Mouse (Mus musculus): ENCODE results near the gene Secisbp2. TPM values are rescaled to one million over a fixed set of nuclear protein-coding genes. Genes with fewer than 3 reads are reported as not detected.

Secisbp2 gene
- total and polyA plus RNA-seq, 3 experiments = 23.2 to 28.8 (median 24.4) TPM

GRCm38 (mm10) chr13:51602764-51603163 lies 48.7 kb upstream of the Secisbp2 start:
- Histone ChIP-seq H3K79me2 (replicated peaks; ENCODE audit: control insufficient read depth, extremely low read depth, insufficient read depth, poor library complexity, severe bottlenecking) (no peaks in the 10 kb centered on the region), H3K4me1 (ENCODE audit: control insufficient read depth in 1 of 2, insufficient read depth in 2 of 2) (peaks cover 5 to 11% of the 10 kb centered on the region in 2 experiments; a peak in 3 of 4 replicates), H3K9ac (ENCODE audit: insufficient read depth, low read depth) (no peak overlapping the region), H3K4me2 (ENCODE audit: insufficient read depth, low read depth, poor library complexity, severe bottlenecking) (no peak overlapping the region), H3K27me3 (replicated peaks) (no peaks in the 10 kb centered on the region), H3K27ac (ENCODE audit: insufficient read depth, low read depth) (no peak overlapping the region), H3K9me3 (replicated peaks; ENCODE audit: low read length) (no peaks in the 10 kb centered on the region), H3K36me3 (replicated peaks in 1 of 2; ENCODE audit: control insufficient read depth in 1 of 2, insufficient read depth in 1 of 2, low read length in 1 of 2) (no peaks in the 10 kb centered on the region), H3K4me3 (replicated peaks in 1 of 3; ENCODE audit: low read depth in 2 of 3, low read length in 2 of 3, poor library complexity in 1 of 3) (no peak overlapping the region)
- dilution Hi-C loops (cut with MboI; ENCODE audit: extremely low pct_ligation_motif_present, extremely low pct_unique_long_range_greater_than_20kb, low sequenced_read_pairs) = no loop called here
- DNase-seq (ENCODE audit: extremely low read depth) = no peak
- in situ Hi-C loops (cut with MboI; ENCODE audit: low pct_ligation_motif_present, low pct_unique_long_range_greater_than_20kb, low sequenced_read_pairs) = loop anchor here (25.0 kb wide), 2 partner anchors 140 to 415 kb away; no protein-coding TSS in a partner anchor
- TF ChIP-seq RCOR1 (conservative IDR thresholded peaks at IDR 0.05; ENCODE audit: low read depth, low read length) = no peak

GRCm38 (mm10) chr13:51603221-51603893 lies 48.1 kb upstream of the Secisbp2 start:
- in situ Hi-C loops (cut with MboI; ENCODE audit: low pct_ligation_motif_present, low pct_unique_long_range_greater_than_20kb, low sequenced_read_pairs) = loop anchor here (25.0 kb wide), 2 partner anchors 141 to 416 kb away; no protein-coding TSS in a partner anchor
- no peaks in the 10 kb centered on the region for H3K79me2 ChIP-seq (replicated peaks; ENCODE audit: control insufficient read depth, extremely low read depth, insufficient read depth, poor library complexity, severe bottlenecking)
- peak overlapping the region; percentile 21; the same call in 1 of the 2 replicates for H3K4me2 ChIP-seq (ENCODE audit: insufficient read depth, low read depth, poor library complexity, severe bottlenecking)
- dilution Hi-C loops (cut with MboI; ENCODE audit: extremely low pct_ligation_motif_present, extremely low pct_unique_long_range_greater_than_20kb, low sequenced_read_pairs) = no loop called here
- H3K27me3 ChIP-seq (replicated peaks) = no peaks in the 10 kb centered on the region
- peaks cover 5 to 11% of the 10 kb centered on the region in 2 experiments; a peak in 3 of 4 replicates for H3K4me1 ChIP-seq (ENCODE audit: control insufficient read depth in 1 of 2, insufficient read depth in 2 of 2)
- H3K9me3 ChIP-seq (replicated peaks; ENCODE audit: low read length) = no peaks in the 10 kb centered on the region
- TF ChIP-seq TCF12 (IDR thresholded peaks at IDR 0.05; ENCODE audit: low read depth, low read length) (no peak), MAFK (IDR thresholded peaks at IDR 0.05; ENCODE audit: insufficient replicate concordance, low read length) (no peak), TBP (conservative IDR thresholded peaks at IDR 0.05; ENCODE audit: low read depth, low read length) (no peak), ZKSCAN1 (IDR thresholded peaks at IDR 0.05; ENCODE audit: borderline replicate concordance, low read depth, low read length) (no peak), RCOR1 (conservative IDR thresholded peaks at IDR 0.05; ENCODE audit: low read depth, low read length) (no peak), IRF4 (IDR thresholded peaks at IDR 0.05; ENCODE audit: low read depth, low read length) (no peak), ZC3H11A (IDR thresholded peaks at IDR 0.05; ENCODE audit: low read depth, low read length) (no peak), CTCF (conservative IDR thresholded peaks at IDR 0.05 in 1 of 2, IDR thresholded peaks at IDR 0.05 in 1 of 2; ENCODE audit: low read depth in 2 of 2, low read length in 2 of 2) (no peak), USF1 (IDR thresholded peaks at IDR 0.05; ENCODE audit: low read depth, low read length) (no peak), USF2 (conservative IDR thresholded peaks at IDR 0.05; ENCODE audit: low read depth, low read length) (no peak), ETS1 (conservative IDR thresholded peaks at IDR 0.05; ENCODE audit: low read depth, low read length) (no peak), POLR2A (IDR thresholded peaks at IDR 0.05; ENCODE audit: low read depth, low read length) (no peak), MAX (IDR thresholded peaks at IDR 0.05; ENCODE audit: low read length) (no peak), E2F4 (IDR thresholded peaks at IDR 0.05; ENCODE audit: insufficient replicate concordance, low read depth, low read length) (no peak), GABPA (IDR thresholded peaks at IDR 0.05; ENCODE audit: insufficient replicate concordance, low read depth, low read length) (no peak), MAZ (IDR thresholded peaks at IDR 0.05; ENCODE audit: low read depth, low read length) (no peak), JUN (IDR thresholded peaks at IDR 0.05; ENCODE audit: insufficient read depth, low read depth, low read length) (no peak), ELF1 (IDR thresholded peaks at IDR 0.05; ENCODE audit: low read depth, low read length) (no peak), CHD1 (IDR thresholded peaks at IDR 0.05; ENCODE audit: low read depth, low read length) (no peak), RAD21 (IDR thresholded peaks at IDR 0.05; ENCODE audit: low read depth, low read length) (no peak)
- no peak overlapping the region for H3K27ac ChIP-seq (ENCODE audit: insufficient read depth, low read depth)
- H3K9ac ChIP-seq (ENCODE audit: insufficient read depth, low read depth) = no peak overlapping the region
- H3K4me3 ChIP-seq (replicated peaks in 1 of 3; ENCODE audit: low read depth in 2 of 3, low read length in 2 of 3, poor library complexity in 1 of 3) = no peak overlapping the region
- DNase-seq (ENCODE audit: extremely low read depth) = no peak
- no peaks in the 10 kb centered on the region for H3K36me3 ChIP-seq (replicated peaks in 1 of 2; ENCODE audit: control insufficient read depth in 1 of 2, insufficient read depth in 1 of 2, low read length in 1 of 2)

Data from CH12.LX (cell line).